Mouse (Mus musculus): ENCODE data around the gene Kirrel3.
A peak's percentile ranks its signal among the peaks of the same experiment; 100 is the strongest.

Gene Kirrel3

DNA sequence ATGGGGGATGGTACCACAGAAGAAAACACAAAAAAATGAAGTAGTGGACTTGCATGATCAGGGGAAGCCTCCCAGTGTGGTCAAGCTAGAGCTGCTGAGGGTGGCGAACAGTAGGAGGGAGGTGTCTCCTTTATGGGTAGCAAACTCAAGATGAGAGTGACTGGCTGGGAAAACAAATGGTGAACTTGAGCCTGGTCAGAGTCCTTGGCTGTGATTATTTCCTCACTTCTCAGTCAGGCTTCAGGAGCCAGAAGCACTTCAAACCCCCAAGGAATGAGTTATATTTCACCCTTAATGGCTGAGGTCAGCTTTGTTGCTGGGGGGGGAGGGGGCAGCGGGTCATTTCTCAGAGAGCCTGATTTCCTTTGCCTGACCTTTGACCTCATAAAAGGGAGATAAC lies 218.7 kb downstream of the Kirrel3 start:
- DNase-seq: no peak

DNA sequence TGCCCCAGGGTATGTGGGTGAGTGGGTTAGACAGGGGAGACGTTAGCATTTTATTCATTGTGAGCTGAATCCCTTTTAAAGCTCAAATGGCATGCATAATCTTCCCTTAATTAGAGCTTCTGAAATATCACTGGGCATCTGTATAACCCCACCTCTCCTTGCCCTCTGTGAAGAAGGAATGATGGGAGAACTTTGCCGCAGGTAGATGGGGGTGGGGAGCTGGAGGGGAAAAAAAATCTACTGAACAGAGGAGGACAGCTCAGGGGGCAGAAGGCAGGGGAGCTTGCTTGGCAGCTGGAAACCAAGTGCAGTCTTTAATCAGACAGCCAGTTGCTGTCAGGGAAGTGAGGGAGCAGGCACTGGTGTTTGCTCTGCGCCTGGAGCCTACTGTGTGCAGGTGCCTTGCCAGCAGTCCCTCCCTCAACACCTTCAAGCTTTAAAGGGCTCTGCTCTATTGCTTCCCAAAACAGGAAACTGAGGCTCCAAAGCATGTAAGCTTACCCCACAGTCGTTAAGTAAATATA lies 220.7 kb downstream of the Kirrel3 start:
- DNase-seq: no peak

DNA sequence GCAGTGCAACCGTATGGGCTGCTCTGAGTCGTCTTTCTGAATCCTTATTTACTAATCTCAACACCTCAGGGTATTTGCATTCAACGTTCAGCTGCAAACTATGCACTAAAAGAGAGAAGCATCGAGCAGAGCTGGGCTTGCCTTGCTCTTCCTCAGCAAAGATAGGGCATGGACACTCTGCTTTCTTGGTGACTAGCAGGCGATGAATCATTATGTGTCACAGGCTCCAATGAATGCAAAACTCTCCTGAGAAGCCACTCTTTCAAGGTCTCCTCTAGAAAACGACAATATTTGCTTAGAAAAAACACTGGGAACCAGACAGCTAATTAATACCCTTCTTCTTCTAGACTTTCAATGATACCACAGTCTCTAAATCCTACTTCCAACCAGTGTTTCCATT lies 223.0 kb downstream of the Kirrel3 start:
- DNase-seq: no peak

DNA sequence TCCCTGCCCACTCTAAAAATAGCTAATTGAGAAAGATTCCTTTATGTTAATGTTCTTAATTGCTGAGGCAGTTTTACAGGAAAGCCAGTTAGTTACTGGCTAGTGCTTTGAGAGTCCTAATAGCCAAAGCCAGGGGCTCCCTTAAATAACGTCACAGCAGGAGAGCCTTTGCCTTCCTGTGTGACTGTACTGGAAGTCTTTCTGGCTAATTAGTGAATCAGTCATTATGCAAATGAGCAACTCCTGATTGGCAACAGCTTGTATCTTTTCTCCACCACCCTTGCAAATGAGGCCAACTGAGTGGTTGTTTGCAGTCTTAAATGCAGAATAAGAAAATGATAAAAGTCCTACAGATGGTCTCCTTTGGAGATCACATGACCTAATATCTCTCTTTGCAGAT lies 226.3 kb downstream of the Kirrel3 start:
- DNase-seq: no peak

DNA sequence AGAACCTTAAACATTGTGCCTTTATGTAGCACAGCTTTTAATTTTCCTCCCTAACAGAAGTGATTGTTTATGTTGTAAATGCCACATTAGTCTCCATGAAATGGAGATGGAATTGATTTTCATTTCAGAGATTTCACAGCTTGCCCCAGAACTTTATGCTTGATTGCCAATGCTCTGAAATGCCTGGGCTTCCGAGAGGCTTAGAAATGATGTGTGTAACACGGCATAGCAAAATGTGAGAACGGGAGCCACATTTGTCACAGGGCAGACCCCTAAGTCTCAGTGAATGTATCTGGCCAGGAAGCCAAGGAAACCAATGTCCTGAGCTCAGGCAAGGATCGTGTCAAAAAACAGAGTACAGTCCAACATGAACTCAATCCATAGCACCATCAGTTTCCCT lies 227.3 kb downstream of the Kirrel3 start:
- no peak for DNase-seq

DNA sequence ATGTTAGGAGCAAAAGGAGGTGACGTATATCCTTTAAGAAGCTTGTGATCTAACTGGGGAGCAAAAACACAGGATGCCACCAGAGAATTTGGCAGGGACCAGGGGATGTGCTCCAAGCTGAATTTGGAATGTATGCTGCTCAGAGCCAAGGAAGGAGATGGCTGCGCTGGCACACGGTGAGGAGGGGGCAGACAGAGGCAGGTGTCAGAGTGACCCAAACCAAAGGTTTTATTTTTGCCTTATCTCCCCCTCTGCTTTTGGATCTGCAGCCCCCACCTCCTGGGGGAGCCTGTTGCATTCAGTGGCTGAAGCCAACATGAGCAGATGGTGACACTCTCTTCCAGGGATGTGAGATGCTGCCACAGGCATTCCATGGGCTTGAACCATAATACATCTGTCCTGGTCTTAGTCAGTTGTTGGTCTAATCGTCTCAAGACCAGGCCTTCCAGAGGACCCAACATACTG lies 227.8 kb downstream of the Kirrel3 start:
- no peak for DNase-seq

DNA sequence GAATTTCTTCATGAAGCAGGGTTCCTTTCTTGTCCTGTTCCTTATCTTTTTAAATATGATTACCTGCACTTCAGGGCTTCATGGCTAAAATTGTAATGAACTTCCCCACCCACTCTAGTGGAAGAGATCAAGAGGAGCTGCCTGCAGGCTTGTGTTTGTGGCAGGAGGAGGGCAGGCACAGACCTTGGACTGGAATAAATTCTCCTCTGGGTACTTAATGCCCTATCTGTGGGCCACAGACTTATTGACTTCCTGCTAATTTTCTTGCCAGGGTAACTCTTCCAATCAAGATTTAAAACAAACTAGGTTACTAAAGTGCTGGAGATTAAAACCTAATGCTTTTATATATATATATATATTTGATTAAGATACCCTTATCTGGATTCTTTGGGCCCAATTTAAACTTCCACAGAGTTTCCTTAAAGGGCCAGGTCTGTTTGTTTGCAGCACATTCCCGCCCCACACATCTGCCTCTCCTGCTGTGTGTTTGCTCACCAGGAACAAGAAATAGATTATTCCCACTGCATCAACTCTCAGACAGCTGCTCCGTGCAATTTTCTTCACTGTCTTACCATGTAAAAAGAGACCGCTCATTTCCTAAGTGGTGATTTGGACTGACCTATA lies 229.4 kb downstream of the Kirrel3 start:
- no peak for DNase-seq

DNA sequence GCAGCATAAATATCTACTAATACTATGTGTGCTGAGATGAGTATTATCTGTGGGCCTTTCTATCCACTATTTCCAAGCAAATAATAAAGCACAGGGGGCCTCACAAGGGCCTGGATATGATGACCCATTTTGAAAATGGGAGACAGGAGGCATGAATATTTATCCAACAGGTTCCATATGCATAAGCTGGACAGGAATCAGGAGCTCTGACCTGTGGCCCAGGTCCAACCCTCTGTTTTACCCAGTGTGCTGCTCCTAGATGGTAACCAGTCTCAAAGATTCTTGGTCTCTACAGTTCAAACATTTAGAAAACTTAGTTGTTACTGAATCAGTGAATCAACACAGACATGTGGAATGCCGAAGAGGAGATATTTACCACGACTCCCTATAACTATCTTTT lies 230.8 kb downstream of the Kirrel3 start:
- no peak for DNase-seq

DNA sequence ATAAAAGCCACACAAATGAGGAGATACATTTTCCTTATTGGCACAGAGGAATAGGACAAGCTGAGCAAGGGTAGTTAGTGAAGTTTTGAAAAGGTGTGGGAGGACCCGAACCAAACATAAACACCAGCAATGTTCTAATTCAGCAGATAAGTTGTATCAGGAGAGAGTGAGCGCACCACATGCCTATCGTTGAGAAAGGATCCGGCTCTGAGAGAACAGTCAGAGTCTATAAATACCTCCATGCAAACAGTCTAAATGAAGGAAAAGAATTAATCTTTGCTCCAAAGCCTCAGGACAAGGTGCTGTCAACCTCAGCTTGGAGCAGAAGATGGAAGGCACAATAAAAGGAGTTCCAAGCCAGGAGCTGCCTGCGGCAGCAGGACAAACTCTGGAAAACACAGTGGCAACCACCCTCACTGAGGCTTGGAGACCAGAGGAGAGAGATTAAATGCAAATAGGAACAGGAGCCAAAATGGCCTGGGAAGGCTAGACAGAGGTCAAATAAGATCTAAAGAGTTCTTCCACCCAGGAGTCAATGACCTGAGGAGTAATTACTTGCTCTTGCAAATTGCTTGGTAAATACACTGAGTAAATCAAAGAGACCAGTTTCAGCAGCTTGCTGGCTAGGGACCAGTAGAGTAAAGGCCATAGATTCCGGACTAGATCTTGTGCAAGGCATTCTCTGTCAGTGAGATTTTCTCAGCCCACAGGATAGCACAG lies 235.9 kb downstream of the Kirrel3 start:
- DNase-seq: no peak

DNA sequence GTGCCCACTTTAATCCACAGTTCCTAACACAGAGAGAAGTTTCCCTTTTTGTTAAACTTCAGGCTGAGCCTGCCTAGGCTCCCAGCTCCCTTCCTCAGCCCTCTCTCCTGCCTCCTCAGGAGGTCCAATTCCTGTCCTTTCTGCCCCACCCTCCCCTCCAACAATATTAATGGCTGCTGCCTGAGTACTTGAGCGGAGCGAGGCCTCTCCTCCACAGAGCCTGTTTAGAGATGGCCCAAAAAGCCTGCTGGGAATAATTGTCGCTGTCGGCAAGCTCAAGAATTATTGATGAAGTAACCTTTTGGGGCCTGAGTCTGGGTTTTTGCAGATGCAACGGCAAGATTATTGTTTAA lies 236.5 kb downstream of the Kirrel3 start:
- DNase-seq: no peak

DNA sequence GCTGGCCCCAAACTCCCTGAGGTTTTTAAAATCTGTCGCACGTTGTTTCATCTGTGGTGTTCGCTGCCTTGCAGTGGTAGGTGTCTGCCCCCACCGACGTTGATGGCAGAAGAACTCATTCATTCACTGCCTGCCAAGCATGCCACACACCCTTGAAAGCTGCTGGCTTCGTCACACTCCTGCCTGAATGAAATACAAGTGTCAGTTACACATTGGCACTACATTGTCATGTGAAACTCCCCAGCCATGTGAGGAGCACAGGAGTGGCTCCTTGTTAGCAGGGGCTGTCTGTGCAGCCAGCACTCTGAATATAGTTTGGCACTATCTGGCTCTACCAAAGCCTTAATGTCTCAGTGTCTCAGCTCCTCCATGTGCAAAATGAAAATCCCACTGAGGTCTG lies 246.8 kb downstream of the Kirrel3 start:
- DNase-seq: no peak

DNA sequence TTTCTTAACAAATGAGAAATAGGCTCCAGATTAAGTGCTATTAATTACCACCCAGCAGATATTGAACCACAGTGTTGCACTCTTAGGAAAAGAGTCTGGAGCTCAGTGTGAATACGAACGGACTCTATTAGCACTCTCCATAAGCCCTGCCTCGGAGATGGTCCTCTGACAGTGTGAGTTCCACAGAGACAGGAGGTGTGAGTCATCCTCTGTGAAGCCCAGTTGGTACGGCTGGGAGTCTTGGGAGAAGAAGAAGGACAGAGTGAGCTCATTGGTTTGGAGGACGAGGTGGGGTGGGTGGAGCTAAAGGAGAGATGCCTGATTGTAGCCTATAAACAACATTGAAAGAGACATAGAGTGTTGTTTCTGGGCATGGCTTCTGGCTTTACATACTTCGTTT lies 247.9 kb downstream of the Kirrel3 start:
- no peak for DNase-seq

DNA sequence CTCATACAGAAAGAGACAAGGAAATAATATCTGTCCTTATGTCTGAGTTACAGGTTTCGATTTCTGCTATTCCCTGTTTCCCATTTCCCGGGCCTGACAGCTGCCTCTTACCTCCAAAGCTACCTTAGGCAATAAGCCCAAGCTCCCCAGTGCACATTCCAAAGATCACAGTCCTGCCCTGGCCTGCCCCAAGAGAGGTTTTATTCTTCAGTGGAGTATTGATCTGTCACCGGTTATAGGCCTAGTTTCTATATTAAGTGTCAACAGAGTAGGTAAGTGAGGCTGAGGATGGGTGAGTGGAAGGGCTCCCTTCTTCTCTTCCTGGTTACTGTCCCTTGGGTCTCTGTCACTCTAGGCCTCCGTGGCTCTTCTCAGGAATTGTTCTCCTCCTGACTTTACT lies 249.3 kb downstream of the Kirrel3 start:
- no peak for DNase-seq

DNA sequence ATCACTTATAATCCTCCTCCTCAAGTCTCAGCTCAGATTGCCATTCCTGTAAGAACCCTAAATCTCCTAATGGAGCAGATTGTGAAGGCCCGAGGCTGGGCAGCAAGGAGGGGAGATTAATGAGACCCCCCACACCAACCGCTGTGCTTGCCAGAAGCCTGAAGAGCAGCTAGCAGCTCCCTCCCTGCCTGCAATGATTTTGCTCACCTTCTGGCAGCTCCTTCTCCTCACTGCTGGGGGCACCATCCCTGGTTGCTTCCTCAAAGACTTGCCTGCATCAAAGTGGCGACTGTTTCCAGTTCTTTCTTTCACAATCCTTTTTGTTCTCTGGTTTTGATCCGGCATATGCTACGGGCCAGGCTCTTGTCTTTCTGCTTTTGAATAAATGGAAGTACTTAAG lies 253.7 kb downstream of the Kirrel3 start:
- DNase-seq: no peak

DNA sequence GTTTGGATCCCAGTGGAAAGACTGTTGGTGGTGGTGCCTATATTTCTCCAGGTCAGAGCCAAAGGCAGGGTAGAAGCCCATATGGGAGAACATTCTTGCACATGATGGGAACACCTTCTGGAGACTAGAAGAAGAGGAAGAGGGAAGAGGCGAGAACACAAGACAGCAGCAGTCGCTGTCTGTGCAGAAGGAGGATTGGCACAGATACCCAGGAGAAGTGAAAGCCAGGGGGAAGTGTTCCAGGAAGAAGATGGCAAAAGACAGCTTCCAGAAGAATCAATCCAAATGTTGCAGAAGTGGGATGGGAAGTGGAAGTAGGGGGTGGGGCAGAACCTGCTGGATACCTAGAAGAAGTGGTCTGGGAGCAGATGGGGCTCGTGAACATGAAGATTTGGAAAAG lies 255.1 kb downstream of the Kirrel3 start:
- DNase-seq: no peak

DNA sequence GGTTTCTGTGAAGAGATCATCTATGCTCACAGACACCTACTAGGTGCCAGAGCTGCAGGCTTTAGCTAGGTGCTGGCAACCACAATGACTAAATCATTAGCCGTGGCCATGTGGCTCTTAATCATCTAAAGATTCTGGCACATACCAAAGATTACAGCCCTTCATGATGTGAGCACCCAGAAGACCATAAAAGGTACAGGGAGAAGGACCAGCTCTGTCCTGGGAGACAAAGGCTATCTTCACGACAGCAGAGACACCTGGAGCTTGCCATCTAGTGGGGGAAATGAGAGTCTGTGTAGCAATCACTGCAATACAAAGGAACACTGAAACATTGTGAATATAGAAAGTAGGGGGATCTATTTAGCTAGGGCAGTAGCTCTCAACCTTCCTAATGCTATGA lies 262.3 kb downstream of the Kirrel3 start:
- no peak for DNase-seq

DNA sequence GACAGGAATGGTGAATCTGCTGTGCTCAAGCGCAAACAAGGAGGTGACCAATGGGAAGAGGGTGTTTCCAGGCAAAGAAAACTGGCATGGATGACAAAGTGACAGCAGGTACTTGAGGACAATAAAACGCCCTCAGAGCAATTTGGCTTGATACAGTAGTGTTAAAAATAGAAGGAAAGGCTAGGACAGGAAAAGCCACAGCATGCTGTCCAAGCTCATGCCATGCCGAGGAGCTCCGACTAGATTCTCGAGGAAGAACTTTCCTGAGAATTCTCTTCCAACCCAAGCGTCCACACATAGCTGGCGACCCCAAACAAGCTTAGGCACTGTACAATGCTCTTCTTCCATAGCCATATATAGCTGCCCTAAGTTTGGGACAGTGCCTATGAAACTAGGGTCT lies 263.5 kb downstream of the Kirrel3 start:
- no peak for DNase-seq

DNA sequence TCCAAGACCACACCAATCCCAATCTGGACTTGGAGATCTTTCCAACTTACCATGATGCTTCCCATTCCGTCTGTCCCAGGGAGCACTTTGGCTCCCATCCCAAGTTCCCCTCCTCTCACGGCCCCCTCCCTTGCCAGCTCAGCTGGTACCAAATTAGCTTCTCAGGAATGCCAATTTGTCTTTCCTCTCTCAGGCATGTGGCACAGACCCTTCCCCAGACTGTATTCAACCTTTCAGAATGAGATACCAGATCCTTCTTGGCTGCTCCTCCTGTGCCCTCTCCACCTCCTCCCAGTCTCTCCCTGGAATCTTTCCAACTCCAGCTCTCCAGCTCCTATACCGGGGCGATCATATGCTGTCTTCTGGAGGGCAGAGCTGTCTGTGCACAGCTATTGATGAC lies 264.2 kb downstream of the Kirrel3 start:
- DNase-seq: no peak

DNA sequence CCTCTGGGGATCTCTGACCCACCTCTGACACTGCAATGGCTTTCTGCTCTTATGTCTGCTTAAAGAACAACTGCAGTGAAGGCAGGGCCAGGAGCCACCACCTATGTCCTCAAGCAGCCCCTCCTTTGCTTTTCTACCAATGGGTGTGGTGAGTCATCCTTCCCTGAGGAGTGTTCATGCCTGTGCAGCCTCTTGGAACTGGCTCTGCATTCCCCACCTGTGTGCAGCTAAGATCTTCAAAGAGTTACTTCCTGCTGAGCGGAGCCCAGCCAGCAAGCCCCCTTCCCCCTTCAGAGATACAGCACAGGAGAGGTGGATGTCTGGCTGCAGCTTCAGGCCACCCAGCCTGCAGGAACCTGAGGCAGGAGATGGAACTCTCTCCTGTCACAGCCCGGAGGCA lies 265.2 kb downstream of the Kirrel3 start:
- DNase-seq: no peak

DNA sequence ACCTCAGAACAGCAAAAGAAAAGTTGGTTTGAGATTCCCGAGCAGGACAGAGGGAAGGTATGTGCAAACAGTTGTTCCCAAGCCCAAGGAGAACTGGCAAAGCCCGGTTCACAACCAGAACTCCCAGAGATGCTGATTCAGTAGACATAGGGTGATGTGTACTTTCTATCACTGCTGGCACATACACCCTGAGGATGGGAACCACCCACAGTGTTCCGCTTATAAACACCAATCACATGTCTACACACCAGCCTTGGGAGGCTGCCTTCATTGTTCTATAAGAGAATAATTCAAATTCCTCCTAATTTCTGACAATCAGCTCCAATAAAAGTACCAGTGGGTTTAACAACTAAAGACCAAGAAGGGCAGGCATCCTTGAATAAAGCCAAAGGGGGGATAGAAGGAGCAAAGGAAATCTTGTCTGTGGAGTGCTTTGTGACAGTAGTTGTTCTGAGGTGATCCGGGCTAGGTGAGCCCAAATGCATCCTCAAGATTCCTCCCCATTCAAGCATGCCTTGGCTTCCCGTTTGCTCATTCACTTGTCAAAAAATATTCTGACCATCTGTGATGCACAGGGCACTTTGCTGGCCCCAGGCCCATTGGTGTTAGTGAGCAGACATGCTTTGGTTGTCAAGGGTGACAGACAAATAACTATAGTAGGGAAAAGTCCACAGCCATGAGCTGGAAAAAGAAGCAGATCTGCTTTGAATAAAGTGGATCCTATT lies 266.5 kb downstream of the Kirrel3 start:
- DNase-seq: no peak

DNA sequence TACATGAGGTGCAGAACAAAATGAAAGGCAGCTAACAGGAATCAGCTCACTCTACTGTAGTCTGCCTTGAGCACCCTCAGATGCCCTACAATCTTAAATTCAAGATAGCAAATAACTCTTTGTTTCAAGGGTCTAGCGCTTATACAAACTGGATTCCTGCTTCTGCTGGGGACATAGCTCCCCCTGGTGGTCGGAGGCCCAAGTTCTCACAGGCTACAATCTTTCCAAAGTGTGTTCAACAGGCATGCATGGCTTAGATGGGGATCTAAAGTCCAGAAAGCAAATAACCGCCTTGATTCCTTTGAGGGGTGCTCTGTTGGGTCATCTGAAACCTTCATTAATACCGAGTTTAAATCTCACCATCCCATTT lies 267.1 kb downstream of the Kirrel3 start:
- peak; percentile 56 to 63 for DNase-seq

DNA sequence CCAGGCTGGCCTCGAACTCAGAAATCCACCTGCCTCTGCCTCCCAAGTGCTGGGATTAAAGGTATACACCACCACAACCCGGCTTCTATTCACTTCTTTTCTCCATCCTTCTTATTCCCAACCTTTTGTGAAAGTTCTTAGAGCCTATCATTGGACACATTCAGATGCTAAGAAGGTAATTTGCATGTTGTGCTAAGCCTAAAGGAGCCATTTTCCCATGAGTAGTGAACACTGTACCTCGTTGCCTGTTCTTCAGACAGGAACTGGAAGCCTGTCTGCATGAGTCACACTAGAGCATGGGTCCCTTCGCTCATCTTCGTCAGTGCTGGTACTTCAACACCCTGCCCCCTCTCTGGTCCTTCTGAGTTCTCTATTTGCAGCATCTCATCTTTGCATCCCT lies 268.2 kb downstream of the Kirrel3 start:
- no peak for DNase-seq

DNA sequence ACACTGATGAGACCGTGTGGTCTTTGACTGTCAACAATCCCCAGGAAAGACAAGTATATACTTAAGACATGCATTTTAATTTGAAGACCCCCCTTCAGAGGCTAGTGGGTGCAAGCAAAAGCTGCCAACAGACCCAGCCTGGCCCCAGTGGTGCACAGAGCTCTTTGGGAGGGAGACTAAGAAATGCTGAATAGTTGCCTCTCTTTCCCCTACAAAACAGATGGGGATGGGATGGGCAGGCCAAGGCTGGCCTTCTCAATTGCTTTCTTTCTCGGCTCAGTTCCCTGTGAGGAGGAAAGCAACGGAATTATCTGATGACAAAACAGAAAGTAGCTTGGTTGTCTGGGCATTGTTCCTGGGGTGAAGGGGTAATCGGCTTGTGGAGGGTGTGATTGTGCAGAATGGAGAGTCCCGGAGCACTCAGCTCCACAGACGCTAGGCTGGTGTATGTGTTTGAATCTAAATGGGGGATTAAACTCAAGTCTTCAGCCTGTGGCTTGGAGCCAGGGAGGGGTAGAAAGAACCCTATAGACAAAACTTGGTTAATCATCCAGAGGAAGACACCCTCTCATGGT lies 268.9 kb downstream of the Kirrel3 start:
- no peak for DNase-seq

DNA sequence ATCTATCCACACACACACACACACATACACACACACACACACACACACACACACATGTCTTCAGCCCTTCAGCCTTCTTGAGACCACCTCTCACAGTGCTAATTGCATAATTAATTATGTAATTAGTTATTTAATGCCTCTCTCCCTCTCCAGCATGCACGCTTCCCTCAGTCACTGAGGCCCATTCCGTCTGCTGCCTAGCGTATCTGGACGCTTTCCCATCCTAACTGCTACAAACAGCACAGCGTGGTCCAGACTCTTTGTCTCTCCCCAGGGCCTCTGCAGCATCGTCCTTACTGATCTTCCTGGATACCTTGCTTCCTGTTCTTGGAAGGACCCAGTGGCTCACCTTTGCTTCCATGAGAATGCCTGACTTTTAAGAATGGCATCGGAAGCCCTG lies 270.4 kb downstream of the Kirrel3 start:
- no peak for DNase-seq
